Mouse (Mus musculus): Measurements from ENCODE around the gene Ccdc157. TPM values are rescaled to one million over a fixed set of nuclear protein-coding genes. Genes with fewer than 3 reads are reported as not detected.
"Not testable (repeated sequence)": the region's sequence is repeated elsewhere in the genome, so short reads cannot be mapped to it uniquely, and the experiment has no call there.

The Ccdc157 gene
- polyA plus RNA-seq, 1 experiment from 2014 or later = 7.6 TPM

DNA sequence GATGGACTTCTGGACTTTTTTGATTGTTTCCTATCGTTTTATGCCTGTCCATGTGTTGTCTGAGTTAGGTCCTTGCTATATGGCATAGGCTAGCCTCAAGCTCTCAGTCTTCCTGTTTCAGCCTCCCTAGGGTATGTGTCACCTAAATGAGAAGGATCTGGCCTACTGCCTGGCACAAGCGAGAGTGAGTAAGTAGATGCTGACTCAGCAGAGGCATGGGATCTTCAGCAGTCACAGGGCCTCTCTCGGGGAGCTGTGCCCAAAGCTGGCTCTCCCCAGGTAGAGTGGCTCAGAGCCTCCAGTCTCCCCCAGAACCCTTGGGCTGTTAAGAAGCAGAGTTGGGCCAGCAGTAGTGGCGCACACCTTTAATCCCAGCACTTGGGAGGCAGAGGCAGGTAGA is 17.7 kb downstream of the Ccdc157 start:
- Histone ChIP-seq H3K27ac (no peak overlapping the region), H3K4me3 (no peak overlapping the region), H3K4me1 (no peaks in the 10 kb centered on the region), H3K27me3 (replicated peaks) (no peaks in the 10 kb centered on the region), H3K9ac (no peak overlapping the region), H3K36me3 (peaks cover 59% of the 10 kb centered on the region), H3K4me2 (replicated peaks) (no peak overlapping the region), H3K9me3 (no peaks in the 10 kb centered on the region)
- WGBS = 89% methylated on average over 4 of the region's 4 CpGs
- no peak for ATAC-seq (ENCODE audit: low FRiP score, low read depth)

DNA sequence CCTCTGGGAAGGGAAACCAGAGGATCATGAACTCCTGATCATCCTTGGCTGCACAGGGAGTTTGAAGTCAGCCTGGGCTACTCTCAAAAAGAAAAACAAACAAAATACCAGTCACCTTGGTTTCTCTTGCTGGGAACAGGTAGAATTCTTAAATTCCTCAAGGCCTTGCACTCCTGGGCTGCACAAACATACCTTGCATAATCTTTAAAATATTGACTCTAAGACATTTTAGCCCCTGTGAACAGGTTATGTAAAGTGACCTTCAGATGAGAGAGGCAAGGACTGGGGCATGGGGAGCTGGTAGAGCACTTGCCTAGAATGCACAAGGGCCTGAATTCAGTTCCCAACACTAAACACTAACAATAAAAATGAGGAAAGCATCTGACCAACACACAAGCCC is 18.6 kb downstream of the Ccdc157 start:
- ATAC-seq (ENCODE audit: low FRiP score, low read depth) = no peak
- Histone ChIP-seq H3K4me3 (no peak overlapping the region), H3K27me3 (replicated peaks) (no peaks in the 10 kb centered on the region), H3K36me3 (peaks cover 68% of the 10 kb centered on the region), H3K27ac (no peak overlapping the region), H3K9me3 (no peaks in the 10 kb centered on the region), H3K4me1 (peaks cover 6% of the 10 kb centered on the region), H3K4me2 (replicated peaks) (no peak overlapping the region), H3K9ac (no peak overlapping the region)

DNA sequence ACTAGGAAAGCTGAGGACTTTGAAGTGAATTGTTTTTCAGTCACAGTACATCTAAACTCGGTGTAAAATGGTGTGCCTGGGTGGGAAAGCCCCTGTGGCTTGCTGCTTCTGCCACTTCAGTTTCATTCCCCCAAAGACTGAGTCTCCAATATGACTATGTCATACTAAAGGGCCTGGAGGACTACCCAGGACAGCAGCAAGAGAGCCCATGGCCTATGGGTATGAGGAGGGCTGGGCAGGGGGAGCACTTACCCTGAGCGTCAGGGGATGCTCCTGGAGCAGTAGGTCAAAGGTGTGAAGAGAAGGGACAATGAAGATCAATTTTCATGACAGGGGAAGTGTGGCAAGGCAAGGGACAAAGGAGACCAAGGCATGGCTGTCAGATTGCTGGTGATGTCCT is 21.1 kb downstream of the Ccdc157 start:
- ATAC-seq (ENCODE audit: low FRiP score, low read depth) = no peak
- peaks cover 61% of the 10 kb centered on the region for H3K36me3 ChIP-seq
- no peak overlapping the region for H3K4me3 ChIP-seq
- H3K9me3 ChIP-seq = no peaks in the 10 kb centered on the region
- H3K27ac ChIP-seq = no peak overlapping the region
- no peak overlapping the region for H3K4me2 ChIP-seq (replicated peaks)
- H3K4me1 ChIP-seq = peaks cover 16% of the 10 kb centered on the region
- no peaks in the 10 kb centered on the region for H3K27me3 ChIP-seq (replicated peaks)
- 45% methylated on average over 2 of the region's 2 CpGs for WGBS
- 0 out of 2 replicates have a peak overlapping the region, but pooled peaks have one; percentile 3 for H3K9ac ChIP-seq

DNA sequence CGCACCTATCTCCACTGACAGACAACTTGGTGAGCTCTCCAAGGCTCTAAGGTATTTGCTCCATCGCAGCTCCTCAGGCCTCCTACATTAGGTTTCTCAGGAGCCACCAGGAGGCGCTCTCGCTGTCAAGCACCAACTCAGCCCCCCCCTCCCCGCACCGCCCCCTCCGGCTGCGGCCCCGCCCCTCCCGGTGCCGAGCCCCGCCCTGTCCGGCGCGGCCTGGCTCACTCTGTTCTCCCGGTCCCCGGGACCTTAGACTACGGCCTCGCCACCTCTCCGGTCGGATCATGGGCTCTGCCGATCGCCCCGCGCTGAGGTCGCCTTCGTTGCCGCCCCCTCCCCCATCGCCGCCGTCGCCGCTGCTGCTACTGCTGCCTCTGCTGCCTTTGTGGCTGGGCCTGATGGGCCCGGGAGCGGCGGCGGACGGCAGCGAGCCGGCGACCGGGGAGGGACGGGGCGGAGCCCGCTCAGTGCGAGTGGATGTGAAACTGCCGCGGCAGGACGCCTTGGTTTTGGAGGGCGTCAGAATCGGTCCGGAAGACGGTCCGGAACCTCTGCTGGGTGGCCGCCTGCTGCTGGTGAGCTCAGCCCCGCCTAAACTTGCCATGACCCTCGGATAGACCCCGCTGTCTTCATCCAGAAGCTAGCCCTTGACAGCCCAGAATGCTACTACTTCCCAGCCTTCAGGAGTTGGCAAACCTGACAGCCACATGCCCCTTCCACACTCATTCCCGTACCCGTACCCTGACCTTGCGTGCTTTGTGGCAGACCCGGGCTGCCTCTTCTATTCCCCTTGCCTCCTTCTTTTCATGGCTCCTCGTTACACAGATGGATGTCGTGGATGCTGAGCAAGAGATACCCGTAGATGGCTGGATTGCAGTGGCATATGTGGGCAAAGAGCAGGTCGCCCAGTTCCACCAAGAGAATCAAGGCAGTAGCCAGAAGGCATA is 24.8 kb downstream of the Ccdc157 start, which contains the start of gene Rnf215:
Gene Rnf215, plus strand, starts transcription at position 217 of the 950 bp plus-strand sequence.
- WGBS = 2% methylated on average over 64 of the region's 66 CpGs
- Histone ChIP-seq H3K4me1 (peaks cover 16% of the 10 kb centered on the region), H3K4me2 (replicated peaks) (peak within 1 kb of the TSS; percentile 82), H3K9me3 (no peaks in the 10 kb centered on the region), H3K4me3 (peak within 1 kb of the TSS; percentile 74), H3K36me3 (peaks cover 26% of the 10 kb centered on the region), H3K27ac (peak within 1 kb of the TSS; percentile 32), H3K9ac (peak within 1 kb of the TSS; percentile 94), H3K27me3 (replicated peaks) (no peaks in the 10 kb centered on the region)
- peak; percentile 89 for ATAC-seq (ENCODE audit: low FRiP score, low read depth)

DNA sequence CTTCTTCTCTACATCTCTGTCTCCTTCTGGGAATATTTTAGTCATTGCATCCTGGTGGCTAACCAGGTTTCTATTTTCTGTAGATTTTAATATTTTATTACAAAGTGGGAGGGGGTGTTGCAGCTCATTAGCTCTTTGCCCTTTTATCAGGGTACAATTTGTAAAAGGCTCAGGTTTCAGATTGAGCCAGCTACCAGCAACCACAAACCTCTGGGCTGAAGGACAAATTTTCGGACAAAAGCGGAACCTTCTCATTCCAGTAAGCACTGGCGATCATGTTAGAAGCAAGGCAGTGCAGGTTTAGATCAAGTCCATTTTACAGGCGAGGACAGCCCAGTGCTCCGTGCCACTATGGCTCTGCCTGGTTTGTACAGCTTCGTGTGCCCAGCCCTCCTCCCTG is 25.7 kb downstream of the Ccdc157 start:
- no peak for ATAC-seq (ENCODE audit: low FRiP score, low read depth)
- H3K27ac ChIP-seq = no peak overlapping the region
- H3K4me3 ChIP-seq = no peak overlapping the region
- no peaks in the 10 kb centered on the region for H3K9me3 ChIP-seq
- H3K27me3 ChIP-seq (replicated peaks) = no peaks in the 10 kb centered on the region
- no peak overlapping the region for H3K9ac ChIP-seq
- peaks cover 16% of the 10 kb centered on the region for H3K4me1 ChIP-seq
- no peak overlapping the region for H3K4me2 ChIP-seq (replicated peaks)
- 59% methylated on average over 6 of the region's 6 CpGs for WGBS
- peaks cover 18% of the 10 kb centered on the region; the same call in 1 of the 2 replicates for H3K36me3 ChIP-seq

DNA sequence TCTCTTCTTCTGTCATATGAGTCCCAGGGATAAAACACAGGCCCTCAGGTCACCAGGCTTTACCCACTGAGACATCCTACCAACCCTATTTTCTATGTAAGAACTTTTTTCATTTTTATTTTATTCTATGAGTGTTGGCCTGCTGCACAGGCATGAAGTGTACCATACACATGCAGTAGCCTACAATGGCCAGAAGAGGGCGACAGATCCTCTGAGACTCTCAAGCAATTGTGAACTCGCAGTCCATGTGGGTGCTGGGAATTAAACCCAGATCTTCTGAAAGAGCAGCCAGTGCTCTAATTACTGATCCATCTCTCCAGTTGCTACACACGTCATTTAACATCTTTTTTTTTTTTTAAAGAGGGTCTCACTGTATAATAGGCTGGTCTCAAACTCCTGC is 26.6 kb downstream of the Ccdc157 start:
- 0 out of 2 replicates have a peak, but pooled peaks cover 13% of the 10 kb centered on the region for H3K36me3 ChIP-seq
- no peaks in the 10 kb centered on the region for H3K27me3 ChIP-seq (replicated peaks)
- WGBS = 63% methylated on average over 3 of the region's 3 CpGs
- no peaks in the 10 kb centered on the region for H3K9me3 ChIP-seq
- H3K27ac ChIP-seq = no peak overlapping the region
- ATAC-seq (ENCODE audit: low FRiP score, low read depth) = no peak
- H3K4me2 ChIP-seq (replicated peaks) = no peak overlapping the region
- H3K4me1 ChIP-seq = peaks cover 16% of the 10 kb centered on the region
- H3K9ac ChIP-seq = no peak overlapping the region
- no peak overlapping the region for H3K4me3 ChIP-seq

DNA sequence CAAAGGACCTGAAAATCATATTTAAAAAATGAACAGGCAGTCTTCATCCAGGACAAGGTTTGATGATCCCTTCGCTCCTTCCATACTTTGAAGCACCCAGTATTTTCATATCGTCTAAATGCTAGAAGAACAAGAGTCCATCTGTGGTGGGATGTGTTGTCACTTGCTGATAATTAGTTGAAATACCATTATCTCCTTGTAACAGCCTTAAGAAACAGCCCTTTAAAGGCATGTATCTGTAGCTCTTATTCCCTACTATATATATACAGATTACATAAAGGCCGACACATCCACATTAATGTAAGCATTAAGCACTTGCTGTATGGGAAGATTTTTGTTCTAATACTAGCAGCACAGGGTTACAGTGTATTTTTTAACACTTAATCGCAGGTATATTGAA is 31.6 kb downstream of the Ccdc157 start:
- ATAC-seq (ENCODE audit: low FRiP score, low read depth); H3K4me3 ChIP-seq; H3K4me2 ChIP-seq (replicated peaks); H3K4me1 ChIP-seq; H3K9ac ChIP-seq; H3K27ac ChIP-seq; H3K36me3 ChIP-seq; H3K27me3 ChIP-seq (replicated peaks): not testable (repeated sequence)
- 97% methylated on average over 4 of the region's 4 CpGs for WGBS
- 0 out of 2 replicates have a peak, but pooled peaks cover 10% of the 10 kb centered on the region for H3K9me3 ChIP-seq

DNA sequence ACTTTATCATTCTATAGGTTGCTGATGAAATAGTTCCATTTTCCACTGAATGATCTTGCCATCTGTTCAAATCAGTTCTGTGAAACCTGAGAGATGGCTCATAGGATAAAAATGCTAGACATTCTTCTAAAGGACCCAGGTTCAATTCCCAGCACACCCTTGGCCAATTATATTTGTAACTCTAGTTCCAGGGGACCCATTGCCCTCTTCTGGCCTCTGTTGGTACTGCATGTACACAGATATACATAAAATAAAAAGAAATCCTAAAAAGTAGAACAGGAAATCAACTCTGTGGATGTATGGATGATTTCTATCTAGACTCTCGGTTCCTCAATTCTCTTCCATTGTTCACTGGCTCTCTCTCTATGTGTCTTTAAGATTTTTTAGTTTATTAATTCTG is 33.0 kb downstream of the Ccdc157 start:
- no peak overlapping the region for H3K4me2 ChIP-seq (replicated peaks)
- H3K4me1 ChIP-seq = no peaks in the 10 kb centered on the region
- 0 out of 2 replicates have a peak, but pooled peaks cover 10% of the 10 kb centered on the region for H3K9me3 ChIP-seq
- H3K27ac ChIP-seq = no peak overlapping the region
- whole genome bisulfite sequencing = 89% methylated on average over 1 of the region's 1 CpGs
- H3K36me3 ChIP-seq = no peaks in the 10 kb centered on the region
- no peak overlapping the region for H3K4me3 ChIP-seq
- H3K9ac ChIP-seq = no peak overlapping the region
- ATAC-seq (ENCODE audit: low FRiP score, low read depth) = no peak
- H3K27me3 ChIP-seq (replicated peaks) = no peaks in the 10 kb centered on the region

DNA sequence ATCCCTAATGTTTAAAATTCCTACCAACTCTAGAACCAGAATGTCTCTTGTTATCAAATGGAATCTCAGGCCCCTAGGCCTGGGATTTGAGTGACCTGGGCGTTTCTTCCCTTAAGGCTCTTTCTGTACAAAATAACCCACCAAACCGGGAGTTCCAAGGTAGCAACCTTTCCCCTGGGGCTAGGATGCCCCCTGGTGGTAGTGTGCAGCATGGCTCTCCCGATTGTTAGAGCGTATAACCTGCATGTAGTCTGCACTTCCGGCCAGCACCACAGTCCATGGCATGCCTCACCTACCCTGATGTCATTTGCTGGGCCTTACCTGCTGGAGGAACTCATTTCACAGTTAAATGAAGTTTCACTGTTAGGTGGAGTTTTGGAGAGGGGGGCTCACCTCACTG is 36.2 kb downstream of the Ccdc157 start:
- Histone ChIP-seq H3K4me2 (replicated peaks) (no peak overlapping the region), H3K36me3 (no peaks in the 10 kb centered on the region), H3K9me3 (0 out of 2 replicates have a peak, but pooled peaks cover 10% of the 10 kb centered on the region), H3K9ac (no peak overlapping the region), H3K4me1 (no peaks in the 10 kb centered on the region), H3K4me3 (no peak overlapping the region), H3K27me3 (replicated peaks) (no peaks in the 10 kb centered on the region; the same call in 1 of the 2 replicates), H3K27ac (no peak overlapping the region)
- no peak for ATAC-seq (ENCODE audit: low FRiP score, low read depth)
- 53% methylated on average over 5 of the region's 5 CpGs for WGBS

DNA sequence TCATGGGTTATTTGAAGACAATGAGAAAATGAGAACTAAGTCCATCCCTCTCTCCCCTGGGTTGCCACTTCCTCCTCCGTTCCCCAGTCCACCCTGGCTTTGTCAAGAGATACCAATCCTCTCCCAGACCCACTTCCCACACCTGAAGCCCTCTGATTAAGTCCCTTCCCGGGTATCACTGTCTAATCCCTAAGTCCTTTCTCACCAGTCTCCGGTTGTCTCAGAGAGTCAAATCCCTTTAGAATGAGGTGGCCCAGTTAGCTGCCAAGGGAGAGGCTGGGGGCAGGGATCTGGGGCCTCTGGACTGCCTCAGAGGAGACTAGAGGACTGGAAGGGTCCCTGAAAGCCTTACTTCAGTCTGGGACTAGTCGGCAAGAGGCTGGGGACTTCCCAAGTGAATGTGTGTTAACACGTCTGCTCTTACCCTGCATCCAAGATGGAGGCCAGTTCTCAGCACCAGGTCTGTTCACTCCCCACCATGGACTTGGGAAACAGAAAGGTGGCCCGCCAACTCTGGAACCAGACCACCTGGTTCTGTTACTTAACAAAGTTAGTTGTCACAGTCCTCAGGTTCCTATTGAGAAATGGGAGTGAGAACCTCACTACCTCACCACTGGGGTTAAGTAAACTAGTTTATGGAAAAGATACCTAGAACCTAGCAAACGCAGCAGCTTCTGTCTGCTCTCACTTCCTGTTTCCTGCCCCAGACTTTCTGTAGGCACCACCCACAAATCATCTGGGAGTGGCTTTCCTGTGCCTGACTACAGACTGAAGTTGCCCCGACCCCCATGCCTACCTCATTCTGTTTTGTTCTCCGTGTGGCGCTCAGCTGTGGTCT is 37.1 kb downstream of the Ccdc157 start, which contains the start of gene Sec14l2:
Gene Sec14l2, minus strand, starts transcription at position 674 of the 838 bp plus-strand sequence.
- no peaks in the 10 kb centered on the region for H3K36me3 ChIP-seq
- ATAC-seq (ENCODE audit: low FRiP score, low read depth) = no peak
- no peak within 1 kb of the TSS for H3K4me2 ChIP-seq (replicated peaks)

DNA sequence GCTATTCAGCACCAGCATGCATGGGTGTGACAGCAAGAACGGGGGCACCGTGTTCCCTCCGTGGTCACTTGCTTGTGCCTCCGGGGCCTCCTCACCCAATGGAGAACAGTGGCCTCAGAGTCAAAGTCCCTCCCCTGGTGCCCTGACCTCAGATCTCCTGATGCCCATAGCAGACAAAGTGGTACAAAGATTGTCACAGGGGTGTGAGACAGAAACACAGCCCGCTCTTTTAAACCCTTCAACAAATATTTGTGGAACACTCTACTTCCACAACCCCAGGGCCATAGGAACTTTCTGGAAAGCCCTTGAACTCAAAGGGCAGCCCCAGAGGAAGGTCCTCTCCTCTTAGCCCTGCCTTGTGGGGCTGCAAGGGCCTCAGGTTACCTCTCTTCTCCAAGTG is 37.9 kb downstream of the Ccdc157 start:
- Histone ChIP-seq H3K4me1 (peaks cover 17% of the 10 kb centered on the region), H3K27me3 (replicated peaks) (peaks cover 6% of the 10 kb centered on the region), H3K27ac (no peak overlapping the region), H3K36me3 (no peaks in the 10 kb centered on the region), H3K4me2 (replicated peaks) (no peak overlapping the region), H3K9ac (no peak overlapping the region), H3K9me3 (0 out of 2 replicates have a peak, but pooled peaks cover 10% of the 10 kb centered on the region), H3K4me3 (no peak overlapping the region)
- 83% methylated on average over 5 of the region's 5 CpGs for WGBS
- no peak for ATAC-seq (ENCODE audit: low FRiP score, low read depth)

More for the DNA sequence above, 37.1 kb downstream of the Ccdc157 start, which contains the start of gene Sec14l2:
- Histone ChIP-seq H3K4me1 (peaks cover 10% of the 10 kb centered on the region), H3K9ac (no peak within 1 kb of the TSS), H3K27ac (no peak within 1 kb of the TSS), H3K27me3 (replicated peaks) (no peaks in the 10 kb centered on the region; the same call in 1 of the 2 replicates), H3K4me3 (no peak within 1 kb of the TSS), H3K9me3 (0 out of 2 replicates have a peak, but pooled peaks cover 10% of the 10 kb centered on the region)
- 84% methylated on average over 10 of the region's 10 CpGs for WGBS

DNA sequence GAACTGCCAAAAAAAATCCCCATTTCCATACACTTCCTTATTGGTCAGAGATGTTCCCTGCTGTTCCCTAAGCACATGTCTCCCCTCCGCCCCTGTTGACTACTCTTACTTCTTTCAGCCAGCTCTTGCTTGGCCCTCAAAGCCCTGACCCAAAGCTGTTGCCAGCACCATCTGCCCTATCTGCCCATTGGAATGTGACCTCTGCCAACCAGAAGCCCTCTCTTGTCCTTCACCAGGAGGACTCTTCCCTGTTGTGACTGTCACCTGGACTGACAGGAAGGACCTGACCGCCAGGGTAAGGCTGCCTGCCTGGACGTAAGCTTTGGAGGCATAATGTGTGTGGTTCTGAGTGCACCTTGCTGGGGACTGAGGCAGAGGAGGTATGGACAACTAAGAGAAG is 38.4 kb downstream of the Ccdc157 start:
- Histone ChIP-seq H3K27ac (no peak overlapping the region), H3K4me3 (no peak overlapping the region), H3K4me1 (peaks cover 17% of the 10 kb centered on the region), H3K27me3 (replicated peaks) (peaks cover 9% of the 10 kb centered on the region), H3K9me3 (0 out of 2 replicates have a peak, but pooled peaks cover 10% of the 10 kb centered on the region), H3K9ac (no peak overlapping the region), H3K4me2 (replicated peaks) (no peak overlapping the region), H3K36me3 (no peaks in the 10 kb centered on the region)
- ATAC-seq (ENCODE audit: low FRiP score, low read depth) = no peak
- WGBS = 85% methylated on average over 3 of the region's 3 CpGs

Measured in neural tube, embryonic 12.5 days (tissue).